8 mouse cellular contexts compared by ENCODE assay signal in the genomic region with DNA sequence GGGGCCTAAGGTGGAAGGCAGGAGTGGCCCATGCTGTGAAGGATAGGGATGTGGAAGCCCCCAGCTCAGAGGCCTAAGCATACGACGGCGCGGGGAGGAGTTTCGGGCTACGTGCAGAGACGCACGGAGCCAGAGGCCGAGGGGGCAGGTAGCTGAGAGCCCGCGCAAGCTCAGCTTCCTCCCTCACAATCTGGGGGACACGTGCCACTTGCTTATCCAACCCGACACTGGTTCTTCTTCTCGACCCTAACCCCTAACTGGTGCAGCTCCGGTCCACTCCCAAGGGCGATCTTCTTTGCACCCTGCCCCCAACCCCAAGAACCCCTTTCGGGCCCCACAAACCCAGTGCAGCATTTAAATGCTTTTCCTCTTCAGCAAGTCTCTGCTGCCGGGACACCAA. TPM values are rescaled to one million over a fixed set of nuclear protein-coding genes. Genes with fewer than 3 reads are reported as not detected.
DNase-seq lines count a peak whose midpoint lies in the region; ATAC-seq and TF ChIP-seq lines count a peak whose summit lies in the region.

No protein-coding gene starts in this region.

- peak overlapping the region; percentile 84 for H3K9ac ChIP-seq in neural tube, embryonic 15.5 days (replicated peaks)

- 1% methylated on average over 18 of the region's 18 CpGs for WGBS in lung, adult 2 months
- under 1% methylated on average over 18 of the region's 18 CpGs for WGBS in neural tube, embryonic 15.5 days
- WGBS in thymus, adult 2 months, result under 1% methylated on average over 18 of the region's 18 CpGs

- peak overlapping the region; percentile 76 for H3K27ac ChIP-seq in bone marrow macrophage, adult 2 months (ENCODE audit: insufficient read depth, low read depth, low read length)
- peak overlapping the region; percentile 89 for H3K27ac ChIP-seq in neural tube, embryonic 15.5 days (replicated peaks)
- H3K27ac ChIP-seq in thymus, adult 2 months (ENCODE audit: control insufficient read depth, insufficient read depth, low read length), result no peak overlapping the region

- intact Hi-C loops in heart, postnatal 10 days (cut with DNase I), result no loop called here

- H3K4me1 ChIP-seq in E14TG2a.4 (replicated peaks; ENCODE audit: low read depth, low read length), result peaks cover 69% of the 10 kb centered on the region
- peaks cover 33% of the 10 kb centered on the region for H3K4me1 ChIP-seq in bone marrow macrophage, adult 2 months (ENCODE audit: control insufficient read depth, insufficient read depth, low read length)
- H3K4me1 ChIP-seq in lung, adult 2 months (ENCODE audit: control insufficient read depth, insufficient read depth, low read length), result peaks cover 12% of the 10 kb centered on the region
- peaks cover 50% of the 10 kb centered on the region for H3K4me1 ChIP-seq in neural tube, embryonic 15.5 days
- peaks cover 29% of the 10 kb centered on the region for H3K4me1 ChIP-seq in thymus, adult 2 months (replicated peaks; ENCODE audit: control insufficient read depth, insufficient read depth, low read length)

- peaks cover 79% of the 10 kb centered on the region for H3K36me3 ChIP-seq in E14TG2a.4 (ENCODE audit: insufficient read depth, low read length)
- H3K36me3 ChIP-seq in neural tube, embryonic 15.5 days, result peaks cover 43% of the 10 kb centered on the region
- H3K36me3 ChIP-seq in thymus, adult 2 months (ENCODE audit: control insufficient read depth, insufficient read depth, low read length), result peaks cover 9% of the 10 kb centered on the region; the same call in 1 of the 2 replicates

- H3K4me2 ChIP-seq in neural tube, embryonic 15.5 days, result peak overlapping the region; percentile 79

- TF ChIP-seq CTCF in E14TG2a.4 (conservative IDR thresholded peaks at IDR 0.05; ENCODE audit: low read length), result no peak
- no peak for TF ChIP-seq CTCF in bone marrow macrophage, adult 2 months (IDR thresholded peaks at IDR 0.05; ENCODE audit: low read depth, low read length)
- no peak for TF ChIP-seq CTCF in lung, adult 2 months (IDR thresholded peaks at IDR 0.05; ENCODE audit: insufficient read depth, low read length)
- no peak for TF ChIP-seq CTCF in thymus, adult 2 months (IDR thresholded peaks at IDR 0.05; ENCODE audit: borderline replicate concordance, control insufficient read depth, extremely low read depth, insufficient read depth, low read length, poor library complexity)

- peak overlapping the region; percentile 87 for H3K4me3 ChIP-seq in E14TG2a.4 (replicated peaks; ENCODE audit: low read length)
- peak overlapping the region; percentile 75 for H3K4me3 ChIP-seq in bone marrow macrophage, adult 2 months (ENCODE audit: insufficient read depth, low read length)
- peak overlapping the region; percentile 69 for H3K4me3 ChIP-seq in lung, adult 2 months (replicated peaks; ENCODE audit: extremely low read depth, low read depth, low read length)
- H3K4me3 ChIP-seq in neural tube, embryonic 15.5 days (replicated peaks), result peak overlapping the region; percentile 61
- peak overlapping the region; percentile 60 for H3K4me3 ChIP-seq in thymus, adult 2 months (ENCODE audit: control insufficient read depth, insufficient read depth, low read length)

- peak; percentile 30 for ATAC-seq in erythroid progenitor cell, adult 5-6 weeks (replicated peaks; ENCODE audit: low FRiP score, poor library complexity, severe bottlenecking)
- ATAC-seq in neural tube, embryonic 15.5 days (ENCODE audit: low FRiP score), result peak; percentile 87

- H3K27me3 ChIP-seq in E14TG2a.4 (ENCODE audit: insufficient read depth, low read length), result no peaks in the 10 kb centered on the region
- no peaks in the 10 kb centered on the region for H3K27me3 ChIP-seq in neural tube, embryonic 15.5 days (replicated peaks)
- H3K27me3 ChIP-seq in thymus, adult 2 months (ENCODE audit: control insufficient read depth, insufficient read depth, low read length), result no peaks in the 10 kb centered on the region

- no peak for TF ChIP-seq POLR2A in bone marrow macrophage, adult 2 months (IDR thresholded peaks at IDR 0.05; ENCODE audit: borderline replicate concordance, low read depth, low read length)
- peak; percentile 12; the same call in 1 of the 2 replicates for TF ChIP-seq POLR2A in lung, adult 2 months (IDR thresholded peaks at IDR 0.05; ENCODE audit: borderline replicate concordance, extremely low read depth, low read depth, low read length)
- no peak for TF ChIP-seq POLR2A in thymus, adult 2 months (IDR thresholded peaks at IDR 0.05; ENCODE audit: control insufficient read depth, extremely low read depth, insufficient read depth, low read length, poor library complexity)

- peak; percentile 79 for DNase-seq in heart, postnatal 10 days
- peak; percentile 70 to 82 for DNase-seq in kidney, postnatal 4 days
- DNase-seq in lung, adult 2 months, result peak; percentile 59
- DNase-seq in thymus, adult 2 months, result peak; percentile 65

- H3K9me3 ChIP-seq in E14TG2a.4 (ENCODE audit: low read length), result no peaks in the 10 kb centered on the region
- H3K9me3 ChIP-seq in neural tube, embryonic 15.5 days (replicated peaks), result no peaks in the 10 kb centered on the region

RNA-seq across cellular contexts. Expression of a gene that starts 0.6 kb away (rescaled TPM):
- 224 and 232 TPM in 2 replicates for polyA plus RNA-seq in bone marrow macrophage, adult 2 months (2012; ENCODE audit: insufficient read depth, insufficient read length, missing spikeins)
- 19.1 and 64.1 TPM in 2 replicates for total RNA-seq in erythroid progenitor cell, adult 5-6 weeks (2015; ENCODE audit: low replicate concordance)
- 17.7 and 17.9 TPM in 2 replicates for total RNA-seq in erythroid progenitor cell, adult 5-6 weeks (2017; ENCODE audit: low replicate concordance)
- 100 to 1,000 TPM; 870 to 877 TPM for total RNA-seq in heart, postnatal 10 days (2021)
- polyA plus RNA-seq in lung, adult 2 months (2012; rRNA removed), result 117 and 218 TPM in 2 replicates
- 481 and 545 TPM in 2 replicates for polyA plus RNA-seq in neural tube, embryonic 15.5 days (2015; fragmentation: Nextera tagmentation; extraction: Ambion mirVana)
- polyA plus RNA-seq in thymus, adult 2 months (2012; rRNA removed), result 171 and 181 TPM in 2 replicates

RNA-seq across cellular contexts. Expression of a gene that starts 5.0 kb away (rescaled TPM):
- 31.4 and 43.6 TPM in 2 replicates for polyA plus RNA-seq in bone marrow macrophage, adult 2 months (2012; ENCODE audit: insufficient read depth, insufficient read length, missing spikeins)
- 3.4 and 9.7 TPM in 2 replicates for total RNA-seq in erythroid progenitor cell, adult 5-6 weeks (2015; ENCODE audit: low replicate concordance)
- 7.6 and 8.2 TPM in 2 replicates for total RNA-seq in erythroid progenitor cell, adult 5-6 weeks (2017; ENCODE audit: low replicate concordance)
- 1 to 10 TPM; 3.1 TPM for total RNA-seq in heart, postnatal 10 days (2021)
- polyA plus RNA-seq in lung, adult 2 months (2012; rRNA removed), result 20.2 and 22.4 TPM in 2 replicates
- polyA plus RNA-seq in neural tube, embryonic 15.5 days (2015; fragmentation: Nextera tagmentation; extraction: Ambion mirVana), result 7.9 and 9.2 TPM in 2 replicates
- polyA plus RNA-seq in thymus, adult 2 months (2012; rRNA removed), result 7.1 and 8.1 TPM in 2 replicates

RNA-seq across cellular contexts. Expression of a gene that starts 15.8 kb away (rescaled TPM):
- polyA plus RNA-seq in bone marrow macrophage, adult 2 months (2012; ENCODE audit: insufficient read depth, insufficient read length, missing spikeins), result 62.3 and 65.0 TPM in 2 replicates
- 35.6 and 60.5 TPM in 2 replicates for total RNA-seq in erythroid progenitor cell, adult 5-6 weeks (2015; ENCODE audit: low replicate concordance)
- total RNA-seq in erythroid progenitor cell, adult 5-6 weeks (2017; ENCODE audit: low replicate concordance), result 41.2 and 53.1 TPM in 2 replicates
- total RNA-seq in heart, postnatal 10 days (2021), result 10 to 100 TPM; 87.5 to 87.9 TPM
- 58.1 and 73.2 TPM in 2 replicates for polyA plus RNA-seq in lung, adult 2 months (2012; rRNA removed)
- 190 and 199 TPM in 2 replicates for polyA plus RNA-seq in neural tube, embryonic 15.5 days (2015; fragmentation: Nextera tagmentation; extraction: Ambion mirVana)
- 118 and 121 TPM in 2 replicates for polyA plus RNA-seq in thymus, adult 2 months (2012; rRNA removed)

RNA-seq across cellular contexts. Expression of a gene that starts 15.9 kb away (rescaled TPM):
- polyA plus RNA-seq in bone marrow macrophage, adult 2 months (2012; ENCODE audit: insufficient read depth, insufficient read length, missing spikeins), result 70.1 and 76.5 TPM in 2 replicates
- 529 and 565 TPM in 2 replicates for total RNA-seq in erythroid progenitor cell, adult 5-6 weeks (2015; ENCODE audit: low replicate concordance)
- 409 and 459 TPM in 2 replicates for total RNA-seq in erythroid progenitor cell, adult 5-6 weeks (2017; ENCODE audit: low replicate concordance)
- total RNA-seq in heart, postnatal 10 days (2021), result 10 to 100 TPM; 19.1 to 23.2 TPM
- 3.5 and 6.7 TPM in 2 replicates for polyA plus RNA-seq in lung, adult 2 months (2012; rRNA removed)
- polyA plus RNA-seq in neural tube, embryonic 15.5 days (2015; fragmentation: Nextera tagmentation; extraction: Ambion mirVana), result 23.7 and 52.8 TPM in 2 replicates
- 202 and 248 TPM in 2 replicates for polyA plus RNA-seq in thymus, adult 2 months (2012; rRNA removed)

RNA-seq across cellular contexts. Expression of a gene that starts 26.6 kb away (rescaled TPM):
- not detected in 2 replicates for polyA plus RNA-seq in bone marrow macrophage, adult 2 months (2012; ENCODE audit: insufficient read depth, insufficient read length, missing spikeins)
- not detected in 2 replicates for total RNA-seq in erythroid progenitor cell, adult 5-6 weeks (2015; ENCODE audit: low replicate concordance)
- not detected in 2 replicates for total RNA-seq in erythroid progenitor cell, adult 5-6 weeks (2017; ENCODE audit: low replicate concordance)
- 1 to 10 TPM; 3.9 to 4.4 TPM for total RNA-seq in heart, postnatal 10 days (2021)
- 0.31 and 0.36 TPM in 2 replicates for polyA plus RNA-seq in lung, adult 2 months (2012; rRNA removed)
- 0.69 and 0.70 TPM in 2 replicates for polyA plus RNA-seq in neural tube, embryonic 15.5 days (2015; fragmentation: Nextera tagmentation; extraction: Ambion mirVana)
- 2.8 and 4.0 TPM in 2 replicates for polyA plus RNA-seq in thymus, adult 2 months (2012; rRNA removed)
